Mouse (Mus musculus) ES-Bruce4 (cell line): ENCODE data around the gene Ptpdc1.
A peak's percentile ranks its signal among the peaks of the same experiment; 100 is the strongest.

Experiments used
- CTCF ChIP-seq: IDR thresholded peaks from one replicate; pipeline ENCODE4 v1.8.1; 2011; ENCODE audit warnings: low read depth, low read length
- EP300 ChIP-seq: IDR thresholded peaks from 2 replicates; pipeline ENCODE4 v1.6.1; 2011; ENCODE audit warnings: low read depth, low read length; ENCODE audit not compliant: insufficient read depth

DNA sequence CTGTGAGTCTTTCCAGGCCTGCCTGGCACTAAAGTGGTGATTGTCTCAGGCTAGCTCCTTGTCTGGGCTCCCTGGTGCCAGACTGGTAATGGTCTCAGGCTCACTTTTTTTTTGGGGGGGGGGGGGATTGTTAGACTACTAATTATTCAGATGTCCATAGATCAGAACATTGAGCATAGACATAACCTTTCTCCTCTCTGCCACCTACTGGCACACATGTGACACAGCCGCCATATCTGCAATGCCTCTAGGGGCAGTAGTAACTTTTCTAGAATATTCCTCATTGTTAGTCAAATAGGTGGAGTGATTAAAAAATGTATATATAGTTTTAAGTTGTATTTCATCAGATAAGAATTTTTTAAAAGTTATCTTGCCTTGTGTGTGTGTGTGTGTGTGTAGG, 53.3 kb downstream of the Ptpdc1 start:
- no peak for TF ChIP-seq EP300
- TF ChIP-seq CTCF: peak; percentile 25
